Mouse (Mus musculus) kidney, embryonic 15.5 days (tissue): Measurements from ENCODE around the gene Mlf1. TPM values are rescaled to one million over a fixed set of nuclear protein-coding genes. Genes with fewer than 3 reads are reported as not detected.

ENCODE experiments used
- polyA plus RNA-seq: library from polyadenylated mRNA; unstranded; fragments of >200 nt; fragmentation: Nextera tagmentation; extraction: Ambion mirVana; gene quantifications from 2 replicates; pipeline ENCODE4 v1.2.1, GENCODE M21; 2015

Mlf1 gene
- polyA plus RNA-seq, 1 experiment from 2014 or later: 11.2 TPM

Other genes starting within 250 kb of the Mlf1 start
- gene Gm17402, start 1.1 kb downstream of the Mlf1 start, polyA plus RNA-seq: not detected in 2 replicates
- 53.2 and 56.2 TPM in 2 replicates for gene Gfm1, start 56.0 kb downstream of the Mlf1 start, polyA plus RNA-seq
- gene Lxn, start 89.8 kb downstream of the Mlf1 start, polyA plus RNA-seq: 64.0 and 69.0 TPM in 2 replicates
- gene Rarres1, start 141.4 kb downstream of the Mlf1 start, polyA plus RNA-seq: 2.8 and 3.4 TPM in 2 replicates
- 79.6 and 79.8 TPM in 2 replicates for gene Mfsd1, start 208.6 kb downstream of the Mlf1 start, polyA plus RNA-seq